Mouse (Mus musculus): ENCODE data around the gene Ints1. TPM values are rescaled to one million over a fixed set of nuclear protein-coding genes. Genes with fewer than 3 reads are reported as not detected.

Gene Ints1
- total RNA-seq, 1 experiment: 164 TPM

GRCm38 (mm10) chr5:139789466-139789865 lies 14.0 kb upstream of the Ints1 start:
- TF ChIP-seq ZC3H11A (IDR thresholded peaks at IDR 0.05; ENCODE audit: borderline replicate concordance, low read depth, low read length): no peak
- no peak for TF ChIP-seq ZNF384 (IDR thresholded peaks at IDR 0.05; ENCODE audit: low read depth, low read length)
- Histone ChIP-seq H3K9ac (ENCODE audit: insufficient read depth, low read depth, low read length, poor library complexity, severe bottlenecking) (no peak overlapping the region), H3K4me1 (ENCODE audit: control insufficient read depth in 2 of 2, insufficient read depth in 2 of 2, low read length in 2 of 2, poor library complexity in 1 of 2) (peaks cover 3 to 13% of the 10 kb centered on the region in 2 experiments; a peak in 2 of 4 replicates), H3K27ac (ENCODE audit: insufficient read depth, low read depth, low read length, poor library complexity, severe bottlenecking) (no peak overlapping the region), H3K36me3 (ENCODE audit: control insufficient read depth, insufficient read depth, low read length, poor library complexity, severe bottlenecking) (no peaks in the 10 kb centered on the region; the same call in 1 of the 2 replicates), H3K9me3 (ENCODE audit: control insufficient read depth, insufficient read depth, low read depth, low read length) (no peaks in the 10 kb centered on the region), H3K4me3 (ENCODE audit: insufficient read depth in 1 of 2, low read depth in 1 of 2, low read length in 2 of 2, poor library complexity in 1 of 2, severe bottlenecking in 1 of 2) (no peak overlapping the region)
- in situ Hi-C loops (cut with MboI; ENCODE audit: low sequenced_read_pairs in 2 of 2, unreplicated experiment in 2 of 2): no loop called here
- no peak for DNase-seq (ENCODE audit: low read depth, low spot score)

GRCm38 (mm10) chr5:139781406-139781805 lies 5.9 kb upstream of the Ints1 start:
- Histone ChIP-seq H3K4me3 (ENCODE audit: insufficient read depth in 1 of 2, low read depth in 1 of 2, low read length in 2 of 2, poor library complexity in 1 of 2, severe bottlenecking in 1 of 2) (no peak overlapping the region), H3K4me1 (ENCODE audit: control insufficient read depth in 2 of 2, insufficient read depth in 2 of 2, low read length in 2 of 2, poor library complexity in 1 of 2) (no peaks in the 10 kb centered on the region)
- in situ Hi-C loops (cut with MboI; ENCODE audit: low sequenced_read_pairs in 2 of 2, unreplicated experiment in 2 of 2): no loop called here

GRCm38 (mm10) chr5:139776966-139777365 lies 1.5 kb upstream of the Ints1 start:
- Histone ChIP-seq H3K36me3 (ENCODE audit: control insufficient read depth, insufficient read depth, low read length, poor library complexity, severe bottlenecking) (peaks cover 14% of the 10 kb centered on the region), H3K9me3 (ENCODE audit: control insufficient read depth, insufficient read depth, low read depth, low read length) (no peaks in the 10 kb centered on the region), H3K4me3 (ENCODE audit: insufficient read depth in 1 of 2, low read depth in 1 of 2, low read length in 2 of 2, poor library complexity in 1 of 2, severe bottlenecking in 1 of 2) (no peak overlapping the region), H3K9ac (ENCODE audit: insufficient read depth, low read depth, low read length, poor library complexity, severe bottlenecking) (no peak overlapping the region), H3K4me1 (ENCODE audit: control insufficient read depth in 2 of 2, insufficient read depth in 2 of 2, low read length in 2 of 2, poor library complexity in 1 of 2) (no peaks in the 10 kb centered on the region), H3K27ac (ENCODE audit: insufficient read depth, low read depth, low read length, poor library complexity, severe bottlenecking) (no peak overlapping the region)
- no peak for DNase-seq (ENCODE audit: low read depth, low spot score)
- in situ Hi-C loops (cut with MboI; ENCODE audit: low sequenced_read_pairs in 2 of 2, unreplicated experiment in 2 of 2): no loop called here
- TF ChIP-seq HCFC1 (IDR thresholded peaks at IDR 0.05; ENCODE audit: borderline replicate concordance, insufficient read depth, low read length): no peak
- TF ChIP-seq MAFK (IDR thresholded peaks at IDR 0.05; ENCODE audit: insufficient read depth, low read depth, low read length): no peak
- TF ChIP-seq ZC3H11A (IDR thresholded peaks at IDR 0.05; ENCODE audit: borderline replicate concordance, low read depth, low read length): no peak
- no peak for TF ChIP-seq CHD2 (IDR thresholded peaks at IDR 0.05; ENCODE audit: low read depth, low read length)
- no peak for TF ChIP-seq ZNF384 (IDR thresholded peaks at IDR 0.05; ENCODE audit: low read depth, low read length)

More at GRCm38 (mm10) chr5:139781406-139781805, 5.9 kb upstream of the Ints1 start:
- H3K9me3 ChIP-seq (ENCODE audit: control insufficient read depth, insufficient read depth, low read depth, low read length): no peaks in the 10 kb centered on the region
- DNase-seq (ENCODE audit: low read depth, low spot score): no peak
- H3K27ac ChIP-seq (ENCODE audit: insufficient read depth, low read depth, low read length, poor library complexity, severe bottlenecking): no peak overlapping the region
- H3K9ac ChIP-seq (ENCODE audit: insufficient read depth, low read depth, low read length, poor library complexity, severe bottlenecking): no peak overlapping the region
- H3K36me3 ChIP-seq (ENCODE audit: control insufficient read depth, insufficient read depth, low read length, poor library complexity, severe bottlenecking): no peaks in the 10 kb centered on the region
- TF ChIP-seq HCFC1 (IDR thresholded peaks at IDR 0.05; ENCODE audit: borderline replicate concordance, insufficient read depth, low read length) (no peak), ZNF384 (IDR thresholded peaks at IDR 0.05; ENCODE audit: low read depth, low read length) (no peak), ZC3H11A (IDR thresholded peaks at IDR 0.05; ENCODE audit: borderline replicate concordance, low read depth, low read length) (no peak), MAFK (IDR thresholded peaks at IDR 0.05; ENCODE audit: insufficient read depth, low read depth, low read length) (no peak), CHD2 (IDR thresholded peaks at IDR 0.05; ENCODE audit: low read depth, low read length) (no peak)

DNA sequence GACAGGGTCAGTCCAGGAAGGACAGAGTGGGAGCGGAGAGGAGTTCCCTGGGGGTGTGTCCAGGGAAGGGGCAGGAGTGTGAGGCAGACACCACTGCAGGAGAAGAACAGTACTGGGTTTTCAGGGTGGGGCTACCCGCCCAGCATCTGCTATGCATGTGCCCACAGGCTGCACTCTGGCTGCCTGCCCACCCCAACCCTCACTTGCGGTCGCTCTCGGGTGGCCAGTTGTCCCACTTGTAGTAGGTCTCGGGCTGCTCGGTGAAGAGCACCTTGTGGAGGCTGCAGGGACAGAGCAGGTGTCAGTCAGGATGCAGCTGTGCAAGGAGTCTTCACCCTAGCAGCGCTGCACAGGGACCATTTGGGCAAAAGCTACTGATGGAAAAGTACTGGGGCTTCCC lies 7.3 kb downstream of the Ints1 start:
- no peak for DNase-seq (ENCODE audit: low read depth, low spot score)
- Histone ChIP-seq H3K4me1 (ENCODE audit: control insufficient read depth in 2 of 2, insufficient read depth in 2 of 2, low read length in 2 of 2, poor library complexity in 1 of 2) (no peaks in the 10 kb centered on the region), H3K9me3 (ENCODE audit: control insufficient read depth, insufficient read depth, low read depth, low read length) (no peaks in the 10 kb centered on the region), H3K36me3 (ENCODE audit: control insufficient read depth, insufficient read depth, low read length, poor library complexity, severe bottlenecking) (peaks cover 82% of the 10 kb centered on the region), H3K9ac (ENCODE audit: insufficient read depth, low read depth, low read length, poor library complexity, severe bottlenecking) (no peak overlapping the region), H3K4me3 (ENCODE audit: insufficient read depth in 1 of 2, low read depth in 1 of 2, low read length in 2 of 2, poor library complexity in 1 of 2, severe bottlenecking in 1 of 2) (no peak overlapping the region), H3K27ac (ENCODE audit: insufficient read depth, low read depth, low read length, poor library complexity, severe bottlenecking) (no peak overlapping the region)
- in situ Hi-C loops (cut with MboI; ENCODE audit: low sequenced_read_pairs in 2 of 2, unreplicated experiment in 2 of 2): no loop called here
- TF ChIP-seq MAFK (IDR thresholded peaks at IDR 0.05; ENCODE audit: insufficient read depth, low read depth, low read length) (no peak), HCFC1 (IDR thresholded peaks at IDR 0.05; ENCODE audit: borderline replicate concordance, insufficient read depth, low read length) (no peak), CHD2 (IDR thresholded peaks at IDR 0.05; ENCODE audit: low read depth, low read length) (no peak), ZNF384 (IDR thresholded peaks at IDR 0.05; ENCODE audit: low read depth, low read length) (no peak), ZC3H11A (IDR thresholded peaks at IDR 0.05; ENCODE audit: borderline replicate concordance, low read depth, low read length) (no peak)

DNA sequence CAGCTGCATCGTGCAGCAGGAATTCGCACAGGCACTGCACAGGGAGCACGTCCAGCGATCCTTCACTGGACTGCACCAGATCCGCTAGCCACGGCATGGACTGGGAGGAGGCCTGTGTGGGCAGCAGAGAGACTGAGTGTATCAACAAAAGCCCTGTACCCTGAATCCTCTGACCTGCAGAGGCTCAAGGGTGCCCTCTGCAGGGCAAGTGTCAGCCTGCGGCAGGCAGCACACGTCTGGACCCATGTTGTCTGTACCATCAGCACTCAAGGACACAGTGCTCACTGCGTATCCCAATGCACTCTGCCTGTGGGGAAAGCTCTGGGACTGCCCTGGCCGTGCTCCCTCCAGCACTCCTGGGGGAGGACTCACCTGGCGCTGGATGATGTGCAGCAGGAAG lies 11.2 kb downstream of the Ints1 start:
- peaks cover 82% of the 10 kb centered on the region for H3K36me3 ChIP-seq (ENCODE audit: control insufficient read depth, insufficient read depth, low read length, poor library complexity, severe bottlenecking)
- no peaks in the 10 kb centered on the region for H3K9me3 ChIP-seq (ENCODE audit: control insufficient read depth, insufficient read depth, low read depth, low read length)
- H3K9ac ChIP-seq (ENCODE audit: insufficient read depth, low read depth, low read length, poor library complexity, severe bottlenecking): no peak overlapping the region
- peak; percentile 40 for DNase-seq (ENCODE audit: low read depth, low spot score)
- no peak overlapping the region for H3K4me3 ChIP-seq (ENCODE audit: insufficient read depth in 1 of 2, low read depth in 1 of 2, low read length in 2 of 2, poor library complexity in 1 of 2, severe bottlenecking in 1 of 2)
- no peak overlapping the region; the same call in 1 of the 2 replicates for H3K27ac ChIP-seq (ENCODE audit: insufficient read depth, low read depth, low read length, poor library complexity, severe bottlenecking)
- in situ Hi-C loops (cut with MboI; ENCODE audit: low sequenced_read_pairs in 2 of 2, unreplicated experiment in 2 of 2): no loop called here
- TF ChIP-seq HCFC1 (IDR thresholded peaks at IDR 0.05; ENCODE audit: borderline replicate concordance, insufficient read depth, low read length) (no peak), MAFK (IDR thresholded peaks at IDR 0.05; ENCODE audit: insufficient read depth, low read depth, low read length) (no peak), ZC3H11A (IDR thresholded peaks at IDR 0.05; ENCODE audit: borderline replicate concordance, low read depth, low read length) (no peak), ZNF384 (IDR thresholded peaks at IDR 0.05; ENCODE audit: low read depth, low read length) (no peak), CHD2 (IDR thresholded peaks at IDR 0.05; ENCODE audit: low read depth, low read length) (no peak)
- H3K4me1 ChIP-seq (ENCODE audit: control insufficient read depth in 2 of 2, insufficient read depth in 2 of 2, low read length in 2 of 2, poor library complexity in 1 of 2): no peaks in the 10 kb centered on the region

Measured in ES-E14 (cell line).